Mouse (Mus musculus) induced T-regulatory cell, adult 2 months (primary cell): ENCODE data around the gene St3gal4.

ENCODE experiments used
- DNase-seq: peaks from one replicate; pipeline ENCODE4 v3.0.0-alpha.2; 2012; ENCODE audit warnings: low read depth

The St3gal4 gene

GRCm38 (mm10) chr9:35048449-35048848 lies 70.6 kb downstream of the St3gal4 start:
- no peak for DNase-seq

- no peak for DNase-seq
Observed at GRCm38 (mm10) chr9:35045756-35046155, 73.3 kb downstream of the St3gal4 start.

- DNase-seq, result no peak
Observed at GRCm38 (mm10) chr9:35045031-35045531, 74.0 kb downstream of the St3gal4 start.

- no peak for DNase-seq
Observed at GRCm38 (mm10) chr9:35044458-35044857, 74.6 kb downstream of the St3gal4 start.

- no peak for DNase-seq
Observed at GRCm38 (mm10) chr9:35043619-35044018, 75.4 kb downstream of the St3gal4 start.

GRCm38 (mm10) chr9:35041493-35041892 lies 77.6 kb downstream of the St3gal4 start:
- DNase-seq, result no peak

GRCm38 (mm10) chr9:35039846-35040245 lies 79.2 kb downstream of the St3gal4 start:
- DNase-seq, result no peak

- no peak for DNase-seq
Observed at GRCm38 (mm10) chr9:35038922-35039586, 80.0 kb downstream of the St3gal4 start.

- DNase-seq, result no peak
Observed at GRCm38 (mm10) chr9:35035074-35035473, 84.0 kb downstream of the St3gal4 start.

GRCm38 (mm10) chr9:35032457-35032856 lies 86.6 kb downstream of the St3gal4 start:
- no peak for DNase-seq

- DNase-seq, result peak; percentile 20
Observed at GRCm38 (mm10) chr9:35030823-35031222, 88.2 kb downstream of the St3gal4 start.

GRCm38 (mm10) chr9:35027382-35027997 lies 91.6 kb downstream of the St3gal4 start:
- DNase-seq, result no peak

- no peak for DNase-seq
Observed at GRCm38 (mm10) chr9:35026897-35027311, 92.2 kb downstream of the St3gal4 start.

GRCm38 (mm10) chr9:35026311-35026710 lies 92.8 kb downstream of the St3gal4 start:
- DNase-seq, result no peak

- DNase-seq, result no peak
Observed at GRCm38 (mm10) chr9:35024591-35025496, 94.2 kb downstream of the St3gal4 start.

- DNase-seq, result no peak
Observed at GRCm38 (mm10) chr9:35021744-35022143, 97.3 kb downstream of the St3gal4 start.

GRCm38 (mm10) chr9:35020015-35020653 lies 98.9 kb downstream of the St3gal4 start:
- DNase-seq, result no peak

- peak; percentile 22 for DNase-seq
Observed at GRCm38 (mm10) chr9:35019372-35019771, 99.7 kb downstream of the St3gal4 start.

GRCm38 (mm10) chr9:35018056-35018455 lies 101.0 kb downstream of the St3gal4 start:
- DNase-seq, result no peak

GRCm38 (mm10) chr9:35017563-35017962 lies 101.5 kb downstream of the St3gal4 start:
- no peak for DNase-seq

GRCm38 (mm10) chr9:35016762-35017161 lies 102.3 kb downstream of the St3gal4 start:
- DNase-seq, result peak; percentile 38
